Comparison of ENCODE assay signal across 8 mouse cellular contexts in the genomic region with DNA sequence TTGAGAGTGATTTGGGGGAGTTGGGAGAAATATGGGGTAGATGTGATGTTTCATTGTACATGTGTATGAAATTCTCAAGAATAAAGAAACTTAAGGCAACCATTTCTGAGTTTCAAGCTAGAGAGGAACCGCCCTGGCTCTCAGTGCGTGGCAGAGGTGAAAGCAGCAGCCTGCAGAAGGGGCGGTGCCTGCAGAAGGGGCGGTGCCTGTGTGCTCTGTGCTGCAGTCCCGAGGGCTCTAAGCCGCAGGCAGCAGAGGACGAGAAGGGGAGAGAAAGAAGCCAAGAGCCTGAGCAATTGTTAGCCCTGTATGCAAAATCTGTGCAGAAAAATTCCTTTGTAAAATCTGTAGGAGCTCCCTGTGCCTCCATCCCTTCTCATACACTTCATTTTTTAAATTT. TPM values are rescaled to one million over a fixed set of nuclear protein-coding genes. Genes with fewer than 3 reads are reported as not detected.
A peak's percentile ranks its signal among the peaks of the same experiment; 100 is the strongest.
DNase-seq lines count a peak whose midpoint lies in the region; ATAC-seq and TF ChIP-seq lines count a peak whose summit lies in the region.

No protein-coding gene starts in this region.

- H3K9me3 ChIP-seq in intestine, embryonic 14.5 days (ENCODE audit: control insufficient read depth, low read length) = no peaks in the 10 kb centered on the region
- H3K9me3 ChIP-seq in lung, postnatal 0 days (ENCODE audit: low read length) = no peaks in the 10 kb centered on the region

- H3K4me3 ChIP-seq in lung, adult 2 months (replicated peaks; ENCODE audit: extremely low read depth, low read depth, low read length) = no peak overlapping the region
- H3K4me3 ChIP-seq in intestine, embryonic 14.5 days (ENCODE audit: low read depth, low read length) = no peak overlapping the region
- no peak overlapping the region for H3K4me3 ChIP-seq in lung, postnatal 0 days (ENCODE audit: low read depth, low read length)

- DNase-seq in lung, adult 18-20 months = peak; percentile 26 to 35
- DNase-seq in lung, adult 2 months = no peak
- peak; percentile 74 for DNase-seq in embryo, embryonic 10 days (ENCODE audit: low spot score)
- no peak for DNase-seq in intestine, embryonic 14.5 days (ENCODE audit: low spot score)
- DNase-seq in lung, postnatal 0 days (ENCODE audit: low spot score) = peak; percentile 62
- peak; percentile 27 to 38 for DNase-seq in thymus, postnatal 36 days
- DNase-seq in cerebellum, adult 11 months = no peak
- no peak for DNase-seq in MN1 (ENCODE audit: low spot score)

- H3K4me1 ChIP-seq in lung, adult 2 months (ENCODE audit: control insufficient read depth, insufficient read depth, low read length) = no peaks in the 10 kb centered on the region
- H3K4me1 ChIP-seq in intestine, embryonic 14.5 days (replicated peaks; ENCODE audit: control insufficient read depth, insufficient read depth, low read length) = no peaks in the 10 kb centered on the region
- no peaks in the 10 kb centered on the region for H3K4me1 ChIP-seq in lung, postnatal 0 days (ENCODE audit: insufficient read depth, low read depth, low read length)

- no peak for TF ChIP-seq EP300 in lung, postnatal 0 days (IDR thresholded peaks at IDR 0.05)

- H3K9ac ChIP-seq in intestine, embryonic 14.5 days (ENCODE audit: low read length) = no peak overlapping the region
- no peak overlapping the region for H3K9ac ChIP-seq in lung, postnatal 0 days (replicated peaks; ENCODE audit: low read depth)

- 11% methylated on average over 7 of the region's 7 CpGs for WGBS in lung, adult 2 months
- whole genome bisulfite sequencing in intestine, embryonic 14.5 days = 10% methylated on average over 7 of the region's 7 CpGs
- WGBS in lung, postnatal 0 days = 2% methylated on average over 6 of the region's 7 CpGs

- TF ChIP-seq CTCF in lung, adult 2 months (IDR thresholded peaks at IDR 0.05; ENCODE audit: insufficient read depth, low read length) = no peak
- no peak for TF ChIP-seq CTCF in lung, postnatal 0 days (IDR thresholded peaks at IDR 0.05)

- no peak overlapping the region for H3K27ac ChIP-seq in intestine, embryonic 14.5 days (ENCODE audit: low read depth)
- no peak overlapping the region for H3K27ac ChIP-seq in lung, postnatal 0 days (ENCODE audit: low read length)

- peak; percentile 73; the same call in 1 of the 2 replicates for ATAC-seq in intestine, embryonic 14.5 days (replicated peaks; ENCODE audit: low FRiP score, low TSS enrichment, low read depth)
- peak; percentile 90 for ATAC-seq in lung, postnatal 0 days

- no peak for TF ChIP-seq POLR2A in lung, adult 2 months (IDR thresholded peaks at IDR 0.05; ENCODE audit: borderline replicate concordance, extremely low read depth, low read depth, low read length)

- no peaks in the 10 kb centered on the region for H3K27me3 ChIP-seq in intestine, embryonic 14.5 days (replicated peaks; ENCODE audit: control insufficient read depth, insufficient read depth, low read length)
- no peaks in the 10 kb centered on the region for H3K27me3 ChIP-seq in lung, postnatal 0 days (replicated peaks; ENCODE audit: insufficient read depth, low read length)

- peak overlapping the region; percentile 23; the same call in 1 of the 2 replicates for H3K4me2 ChIP-seq in intestine, embryonic 14.5 days (ENCODE audit: low read length)
- H3K4me2 ChIP-seq in lung, postnatal 0 days (replicated peaks; ENCODE audit: low read depth, low read length) = no peak overlapping the region

- peaks cover 3% of the 10 kb centered on the region for H3K36me3 ChIP-seq in intestine, embryonic 14.5 days (ENCODE audit: control insufficient read depth, insufficient read depth, low read length)
- H3K36me3 ChIP-seq in lung, postnatal 0 days (ENCODE audit: insufficient read depth, low read length) = peaks cover 9% of the 10 kb centered on the region

RNA-seq across cellular contexts. Expression of gene Fam228a, which starts 20.8 kb away (rescaled TPM):
- polyA plus RNA-seq in lung, adult 2 months (2012; rRNA removed) = not detected in 2 replicates
- polyA plus RNA-seq in intestine, embryonic 14.5 days (2014; fragmentation: Nextera tagmentation; extraction: Ambion mirVana) = 0.16 and 0.17 TPM in 2 replicates
- 0.06 and 0.08 TPM in 2 replicates for polyA plus RNA-seq in lung, postnatal 0 days (2015; fragmentation: Nextera tagmentation; extraction: Ambion mirVana)

RNA-seq across cellular contexts. Expression of gene Pfn4, which starts 51.4 kb away (rescaled TPM):
- polyA plus RNA-seq in lung, adult 2 months (2012; rRNA removed) = 0.08 and 0.10 TPM in 2 replicates
- 2.7 and 3.3 TPM in 2 replicates for polyA plus RNA-seq in intestine, embryonic 14.5 days (2014; fragmentation: Nextera tagmentation; extraction: Ambion mirVana)
- 1.1 and 1.3 TPM in 2 replicates for polyA plus RNA-seq in lung, postnatal 0 days (2015; fragmentation: Nextera tagmentation; extraction: Ambion mirVana)

RNA-seq across cellular contexts. Expression of gene Fam228b, which starts 51.6 kb away (rescaled TPM):
- polyA plus RNA-seq in lung, adult 2 months (2012; rRNA removed) = 0.12 and 0.72 TPM in 2 replicates
- polyA plus RNA-seq in intestine, embryonic 14.5 days (2014; fragmentation: Nextera tagmentation; extraction: Ambion mirVana) = 1.7 TPM in 2 replicates
- 1.1 and 1.2 TPM in 2 replicates for polyA plus RNA-seq in lung, postnatal 0 days (2015; fragmentation: Nextera tagmentation; extraction: Ambion mirVana)

Comparison
In these comparisons a context has a peak if more than half of its experiments do, and no peak if none do; other contexts are left out.
1. DNase-seq: peak in lung, adult 18-20 months (2 of 2), embryo, embryonic 10 days (single experiment), lung, postnatal 0 days (single experiment) and thymus, postnatal 36 days (2 of 2); none in lung, adult 2 months (single experiment), intestine, embryonic 14.5 days (single experiment), cerebellum, adult 11 months (single experiment) and MN1 (single experiment).